Mouse (Mus musculus) cortical plate, adult 2 months (tissue): ENCODE data around the gene Ppp2r3a. TPM values are rescaled to one million over a fixed set of nuclear protein-coding genes. Genes with fewer than 3 reads are reported as not detected.

Source experiments
- H3K27ac ChIP-seq: fragments of 200-500 bp; 2 replicates; pipeline ENCODE4 v1.5.1; 2012; ENCODE audit warnings: low read length, control low read depth, inconsistent platforms; ENCODE audit not compliant: insufficient read depth
- H3K4me1 ChIP-seq: fragments of 200-500 bp; 2 replicates; pipeline ENCODE4 v1.6.1; 2011; ENCODE audit warnings: low read length; ENCODE audit not compliant: control insufficient read depth, insufficient read depth
- H3K4me3 ChIP-seq: fragments of 200-500 bp; 2 replicates; pipeline ENCODE4 v1.5.1; 2011; ENCODE audit warnings: mild to moderate bottlenecking, low read length, control low read depth; ENCODE audit not compliant: insufficient read depth
- CTCF ChIP-seq: fragments of 200-500 bp; IDR thresholded peaks from 2 replicates; pipeline ENCODE4 v1.5.1; 2011; ENCODE audit warnings: mild to moderate bottlenecking, control low read depth, low read length; ENCODE audit not compliant: insufficient read depth; ENCODE audit errors: extremely low read depth
- POLR2A ChIP-seq: fragments of 200-500 bp; IDR thresholded peaks from 2 replicates; pipeline ENCODE4 v1.6.1; 2011; ENCODE audit warnings: mild to moderate bottlenecking, low read length, control low read depth; ENCODE audit not compliant: insufficient read depth; ENCODE audit errors: extremely low read depth
- polyA plus RNA-seq: library from polyadenylated mRNA; depleted of rRNA; stranded (reverse); fragments of >200 nt; gene quantifications from 2 replicates; pipeline ENCODE4 v1.2.3, GENCODE M21; 2012

Gene Ppp2r3a
- polyA plus RNA-seq, 1 experiment, result 19.5 TPM

GRCm38 (mm10) chr9:101181291-101181690, 70.3 kb downstream of the Ppp2r3a start:
- Histone ChIP-seq H3K4me3 (no peak overlapping the region), H3K27ac (no peak overlapping the region), H3K4me1 (0 out of 2 replicates have a peak, but pooled peaks cover 1% of the 10 kb centered on the region)
- no peak for TF ChIP-seq POLR2A
- no peak for TF ChIP-seq CTCF

GRCm38 (mm10) chr9:101180234-101180633, 71.4 kb downstream of the Ppp2r3a start:
- Histone ChIP-seq H3K4me1 (0 out of 2 replicates have a peak, but pooled peaks cover 1% of the 10 kb centered on the region), H3K4me3 (no peak overlapping the region), H3K27ac (peak overlapping the region; percentile 83; the same call in 1 of the 2 replicates)
- no peak for TF ChIP-seq CTCF
- TF ChIP-seq POLR2A, result no peak

DNA sequence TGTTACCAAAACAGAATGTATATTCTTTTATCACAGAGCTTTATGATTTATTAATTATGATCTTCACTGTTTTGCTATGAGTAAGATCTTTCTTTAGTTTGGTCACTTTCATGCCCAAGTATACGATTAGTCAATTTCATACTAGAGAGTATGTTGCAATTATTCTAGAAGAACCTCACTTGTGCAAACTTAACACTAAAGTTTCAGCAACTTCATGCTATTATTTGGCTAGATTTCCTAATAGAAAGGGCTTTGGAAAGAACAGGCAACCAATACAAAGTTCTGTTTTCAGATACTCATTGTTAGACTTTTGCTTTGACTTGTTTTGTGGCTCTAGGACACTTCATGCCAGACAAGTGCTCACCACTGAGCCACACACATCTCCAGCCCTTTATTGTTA, 91.0 kb downstream of the Ppp2r3a start:
- no peak overlapping the region for H3K4me3 ChIP-seq
- no peaks in the 10 kb centered on the region for H3K4me1 ChIP-seq
- no peak overlapping the region for H3K27ac ChIP-seq
- no peak for TF ChIP-seq POLR2A
- TF ChIP-seq CTCF, result no peak

DNA sequence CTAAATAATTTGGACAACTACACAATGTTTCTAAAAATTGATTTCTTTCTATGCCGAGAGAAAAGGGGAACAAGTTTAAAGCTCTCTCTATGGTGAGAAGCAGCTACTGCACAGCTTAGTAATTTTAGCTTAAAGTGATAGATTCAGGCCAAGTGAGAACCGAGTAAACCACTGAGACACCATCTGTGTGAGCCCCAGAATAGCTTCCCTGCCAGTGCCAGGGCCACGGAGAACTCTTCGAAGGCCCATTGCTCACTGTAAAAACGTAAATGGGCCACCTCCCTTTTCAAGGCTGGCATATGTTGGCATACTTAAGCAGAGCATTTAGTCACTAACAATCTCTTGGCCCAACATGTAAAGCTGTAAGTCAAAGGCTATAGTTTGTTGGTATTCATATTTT, 91.5 kb downstream of the Ppp2r3a start:
- Histone ChIP-seq H3K27ac (no peak overlapping the region), H3K4me1 (no peaks in the 10 kb centered on the region), H3K4me3 (no peak overlapping the region)
- no peak for TF ChIP-seq CTCF
- no peak for TF ChIP-seq POLR2A

DNA sequence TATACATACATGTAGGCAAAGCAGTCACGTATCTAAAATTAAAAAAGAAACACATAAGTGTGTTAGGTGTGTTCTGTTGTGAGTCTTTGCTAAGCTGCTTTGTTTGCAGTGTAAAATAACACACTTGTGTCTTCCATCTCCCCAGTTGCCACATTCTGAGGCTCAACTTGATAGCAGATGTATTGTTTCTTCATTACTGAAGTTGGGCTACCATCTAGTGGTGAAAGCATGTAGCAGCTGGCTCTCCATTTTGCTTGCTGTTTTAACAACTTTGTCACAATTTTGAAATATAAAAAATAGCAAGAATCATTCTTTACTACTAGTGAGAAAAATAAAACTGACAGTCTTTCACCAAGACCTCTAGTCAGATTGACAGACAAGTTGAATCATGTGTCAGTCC, 92.2 kb downstream of the Ppp2r3a start:
- peak; percentile 61 for TF ChIP-seq CTCF
- no peak for TF ChIP-seq POLR2A
- no peaks in the 10 kb centered on the region for H3K4me1 ChIP-seq
- no peak overlapping the region for H3K4me3 ChIP-seq
- no peak overlapping the region for H3K27ac ChIP-seq

- H3K4me1 ChIP-seq, result no peaks in the 10 kb centered on the region
Observed at GRCm38 (mm10) chr9:101152872-101153271, 98.7 kb downstream of the Ppp2r3a start.

GRCm38 (mm10) chr9:101143635-101144034, 108.0 kb downstream of the Ppp2r3a start:
- Histone ChIP-seq H3K4me3 (no peak overlapping the region), H3K4me1 (no peaks in the 10 kb centered on the region)

More at GRCm38 (mm10) chr9:101152872-101153271, 98.7 kb downstream of the Ppp2r3a start:
- TF ChIP-seq CTCF (no peak), POLR2A (no peak)
- no peak overlapping the region for H3K4me3 ChIP-seq
- H3K27ac ChIP-seq, result no peak overlapping the region

DNA sequence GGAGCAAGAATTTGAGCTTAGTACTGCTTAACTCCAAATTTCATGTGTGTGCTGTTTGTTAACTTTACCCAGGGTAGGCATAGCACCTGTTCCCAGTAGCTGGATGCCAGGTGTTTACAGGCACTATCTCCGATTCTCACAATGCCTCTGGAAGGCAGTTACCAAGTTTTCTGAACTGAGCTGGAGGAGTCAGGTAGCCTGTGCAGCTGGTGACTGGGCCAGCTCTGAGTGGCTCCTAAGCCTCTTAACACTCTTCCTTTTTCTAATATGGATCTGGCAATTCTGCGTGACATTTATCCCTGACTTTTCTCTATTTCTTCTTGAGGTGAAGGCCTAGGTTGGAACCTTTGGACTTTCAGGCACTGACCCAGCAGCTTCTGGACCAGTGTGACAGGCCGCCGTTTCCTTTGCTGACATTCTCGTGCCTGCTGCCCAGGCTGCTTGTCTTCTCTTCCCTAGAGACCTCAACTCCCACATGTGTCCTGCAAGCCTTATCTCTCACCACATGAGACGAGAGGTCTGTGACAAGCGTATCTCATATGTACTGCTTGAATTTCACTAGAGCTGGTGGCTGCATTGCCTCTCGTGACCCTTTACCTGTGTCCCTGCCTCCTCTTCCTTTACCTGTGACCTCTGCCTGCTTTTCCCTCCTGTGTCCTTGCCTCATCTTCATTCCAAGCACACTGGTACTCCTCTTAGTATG, 137.3 kb downstream of the Ppp2r3a start:
- Histone ChIP-seq H3K27ac (no peak overlapping the region), H3K4me1 (peaks cover 2% of the 10 kb centered on the region), H3K4me3 (no peak overlapping the region)
- TF ChIP-seq CTCF (no peak), POLR2A (no peak)

More at GRCm38 (mm10) chr9:101143635-101144034, 108.0 kb downstream of the Ppp2r3a start:
- no peak overlapping the region for H3K27ac ChIP-seq
- TF ChIP-seq POLR2A (no peak), CTCF (no peak)

DNA sequence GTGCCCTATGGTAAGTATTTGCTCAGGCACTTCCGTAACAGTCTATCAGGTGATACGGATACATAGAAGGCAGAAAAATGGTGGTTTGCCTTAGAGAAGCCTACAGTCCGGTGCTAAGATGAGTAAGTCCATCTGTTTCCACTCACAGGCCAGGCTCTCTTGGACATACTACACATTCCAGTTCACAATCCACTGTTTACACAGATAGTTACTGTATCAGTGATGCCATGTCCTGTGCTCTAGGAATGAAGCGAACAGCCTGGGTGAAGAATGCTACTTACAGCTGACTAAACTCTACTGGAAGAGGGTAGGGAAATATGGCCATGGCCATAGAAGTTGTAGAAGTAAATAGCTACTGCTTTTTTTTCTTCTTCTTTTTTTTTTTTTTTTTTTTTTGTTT, 138.3 kb downstream of the Ppp2r3a start:
- no peak overlapping the region for H3K4me3 ChIP-seq
- H3K27ac ChIP-seq, result no peak overlapping the region
- peaks cover 2% of the 10 kb centered on the region for H3K4me1 ChIP-seq
- TF ChIP-seq CTCF, result no peak
- no peak for TF ChIP-seq POLR2A

GRCm38 (mm10) chr9:101110013-101110412, 141.6 kb downstream of the Ppp2r3a start:
- TF ChIP-seq CTCF, result no peak
- no peak for TF ChIP-seq POLR2A
- Histone ChIP-seq H3K4me1 (peaks cover 2% of the 10 kb centered on the region), H3K27ac (no peak overlapping the region)

More at GRCm38 (mm10) chr9:101110013-101110412, 141.6 kb downstream of the Ppp2r3a start:
- H3K4me3 ChIP-seq, result no peak overlapping the region
